Mouse (Mus musculus) E14TG2a.4 (cell line): ENCODE data around the gene Gm12216.

Experiments
- CTCF ChIP-seq: conservative IDR thresholded peaks from 2 replicates; pipeline ENCODE4 v1.5.1; 2014; ENCODE audit warnings: low read length
- NANOG ChIP-seq: IDR thresholded peaks from 2 replicates; pipeline ENCODE4 v1.6.1; 2014; ENCODE audit warnings: borderline replicate concordance, low read length, mixed read lengths
- POU5F1 ChIP-seq: IDR thresholded peaks from 2 replicates; pipeline ENCODE4 v1.6.1; 2014; ENCODE audit warnings: low read length, borderline replicate concordance

DNA sequence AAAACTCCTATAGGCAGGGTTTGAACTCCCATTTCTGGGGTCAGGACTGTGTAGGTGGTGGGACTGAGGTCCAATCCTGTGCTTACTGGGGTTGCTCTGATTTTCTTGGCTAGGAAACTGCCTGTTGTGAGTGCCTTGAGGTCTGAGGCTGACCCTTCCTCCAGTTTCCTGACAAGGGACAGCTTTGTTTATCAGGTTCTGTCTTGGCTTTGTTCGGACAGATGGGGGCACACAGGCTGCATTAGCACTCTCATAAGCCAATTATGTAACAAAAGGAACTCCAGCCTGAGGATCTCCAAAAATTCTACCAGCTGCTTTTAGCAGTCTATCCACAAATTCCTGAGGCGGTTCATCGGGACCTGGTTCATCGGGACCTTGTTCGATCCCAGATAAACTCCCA lies 116.7 kb downstream of the Gm12216 start:
- TF ChIP-seq CTCF: no peak
- TF ChIP-seq NANOG: no peak
- no peak for TF ChIP-seq POU5F1
